Mouse (Mus musculus): ENCODE measurements at regions not wholly inside any gene's neighbourhood (a gene's known extent, or its start where the extent isn't known, plus 50 kb on each side); places are given as distances from the start of the nearest gene placed in this dataset.
A peak's percentile ranks its signal among the peaks of the same experiment; 100 is the strongest.

- ATAC-seq (ENCODE audit: low FRiP score, low read depth) = peak; percentile 38; the same call in 1 of the 2 replicates
- no peak overlapping the region for H3K27ac ChIP-seq (replicated peaks)
- no peak overlapping the region for H3K9ac ChIP-seq (replicated peaks)
- H3K27me3 ChIP-seq = no peaks in the 10 kb centered on the region
- no peaks in the 10 kb centered on the region; the same call in 1 of the 2 replicates for H3K4me1 ChIP-seq
- no peaks in the 10 kb centered on the region for H3K36me3 ChIP-seq
- no peak overlapping the region for H3K4me3 ChIP-seq
- WGBS = 84% methylated on average over 16 of the region's 16 CpGs
- no peaks in the 10 kb centered on the region for H3K9me3 ChIP-seq
- H3K4me2 ChIP-seq (replicated peaks) = no peak overlapping the region
These were observed 207.1 kb upstream of the Pde3a start for GRCm38 (mm10) chr6:141041781-141042625.

GRCm38 (mm10) chr6:141048271-141048670, 200.8 kb upstream of the Pde3a start:
- H3K4me2 ChIP-seq (replicated peaks) = no peak overlapping the region
- no peaks in the 10 kb centered on the region for H3K36me3 ChIP-seq
- H3K4me3 ChIP-seq = no peak overlapping the region
- 93% methylated on average over 2 of the region's 2 CpGs for WGBS
- H3K4me1 ChIP-seq = peaks cover 2% of the 10 kb centered on the region; the same call in 1 of the 2 replicates
- ATAC-seq (ENCODE audit: low FRiP score, low read depth) = no peak
- no peaks in the 10 kb centered on the region for H3K9me3 ChIP-seq
- H3K27ac ChIP-seq (replicated peaks) = no peak overlapping the region
- H3K27me3 ChIP-seq = no peaks in the 10 kb centered on the region
- no peak overlapping the region for H3K9ac ChIP-seq (replicated peaks)

GRCm38 (mm10) chr6:141050038-141050684, 198.9 kb upstream of the Pde3a start:
- Histone ChIP-seq H3K27ac (replicated peaks) (no peak overlapping the region), H3K9ac (replicated peaks) (no peak overlapping the region), H3K27me3 (no peaks in the 10 kb centered on the region), H3K36me3 (no peaks in the 10 kb centered on the region), H3K9me3 (no peaks in the 10 kb centered on the region), H3K4me1 (peaks cover 2% of the 10 kb centered on the region; the same call in 1 of the 2 replicates), H3K4me2 (replicated peaks) (no peak overlapping the region), H3K4me3 (no peak overlapping the region)
- peak; percentile 75 for ATAC-seq (ENCODE audit: low FRiP score, low read depth)
- WGBS = 60% methylated on average over 11 of the region's 11 CpGs

- no peaks in the 10 kb centered on the region for H3K36me3 ChIP-seq
- H3K9ac ChIP-seq (replicated peaks) = no peak overlapping the region
- 93% methylated on average over 7 of the region's 7 CpGs for WGBS
- no peak overlapping the region for H3K4me2 ChIP-seq (replicated peaks)
- ATAC-seq (ENCODE audit: low FRiP score, low read depth) = no peak
- no peaks in the 10 kb centered on the region for H3K27me3 ChIP-seq
- H3K9me3 ChIP-seq = no peaks in the 10 kb centered on the region
- H3K27ac ChIP-seq (replicated peaks) = no peak overlapping the region
- peaks cover 2% of the 10 kb centered on the region; the same call in 1 of the 2 replicates for H3K4me1 ChIP-seq
- H3K4me3 ChIP-seq = no peak overlapping the region
These were observed 195.0 kb upstream of the Pde3a start for GRCm38 (mm10) chr6:141054026-141054425.

- Histone ChIP-seq H3K4me2 (replicated peaks) (no peak overlapping the region), H3K27ac (replicated peaks) (no peak overlapping the region), H3K36me3 (no peaks in the 10 kb centered on the region), H3K4me1 (no peaks in the 10 kb centered on the region), H3K4me3 (no peak overlapping the region), H3K9ac (replicated peaks) (no peak overlapping the region), H3K9me3 (no peaks in the 10 kb centered on the region), H3K27me3 (no peaks in the 10 kb centered on the region)
- ATAC-seq (ENCODE audit: low FRiP score, low read depth) = no peak
- WGBS = 96% methylated on average over 11 of the region's 11 CpGs
These were observed 189.7 kb upstream of the Pde3a start for GRCm38 (mm10) chr6:141059250-141059916.

- no peak overlapping the region for H3K9ac ChIP-seq (replicated peaks)
These were observed 183.3 kb upstream of the Pde3a start for GRCm38 (mm10) chr6:141065724-141066123.

GRCm38 (mm10) chr6:141068861-141069467, 180.1 kb upstream of the Pde3a start:
- H3K4me2 ChIP-seq (replicated peaks) = no peak overlapping the region
- 37% methylated on average over 6 of the region's 6 CpGs for WGBS
- no peaks in the 10 kb centered on the region for H3K9me3 ChIP-seq
- no peaks in the 10 kb centered on the region for H3K36me3 ChIP-seq
- peak; percentile 84 for ATAC-seq (ENCODE audit: low FRiP score, low read depth)
- H3K4me3 ChIP-seq = no peak overlapping the region
- H3K27ac ChIP-seq (replicated peaks) = no peak overlapping the region
- H3K4me1 ChIP-seq = peaks cover 10% of the 10 kb centered on the region; the same call in 1 of the 2 replicates
- H3K27me3 ChIP-seq = no peaks in the 10 kb centered on the region
- no peak overlapping the region for H3K9ac ChIP-seq (replicated peaks)

More at GRCm38 (mm10) chr6:141065724-141066123, 183.3 kb upstream of the Pde3a start:
- H3K4me1 ChIP-seq = peaks cover 10% of the 10 kb centered on the region; the same call in 1 of the 2 replicates
- no peaks in the 10 kb centered on the region for H3K27me3 ChIP-seq
- H3K9me3 ChIP-seq = no peaks in the 10 kb centered on the region
- no peak overlapping the region for H3K4me2 ChIP-seq (replicated peaks)
- H3K36me3 ChIP-seq = no peaks in the 10 kb centered on the region
- no peak overlapping the region for H3K4me3 ChIP-seq
- no peak for ATAC-seq (ENCODE audit: low FRiP score, low read depth)
- WGBS = 79% methylated on average over 4 of the region's 4 CpGs
- H3K27ac ChIP-seq (replicated peaks) = no peak overlapping the region

- 93% methylated on average over 6 of the region's 6 CpGs for WGBS
- H3K36me3 ChIP-seq = no peaks in the 10 kb centered on the region
- no peak overlapping the region for H3K4me2 ChIP-seq (replicated peaks)
- H3K27ac ChIP-seq (replicated peaks) = no peak overlapping the region
- H3K4me3 ChIP-seq = no peak overlapping the region
- no peaks in the 10 kb centered on the region for H3K27me3 ChIP-seq
- peaks cover 10% of the 10 kb centered on the region; the same call in 1 of the 2 replicates for H3K4me1 ChIP-seq
- no peak overlapping the region for H3K9ac ChIP-seq (replicated peaks)
- no peaks in the 10 kb centered on the region for H3K9me3 ChIP-seq
- ATAC-seq (ENCODE audit: low FRiP score, low read depth) = no peak
These were observed 179.2 kb upstream of the Pde3a start for GRCm38 (mm10) chr6:141069896-141070295.

GRCm38 (mm10) chr6:141071507-141071906, 177.6 kb upstream of the Pde3a start:
- Histone ChIP-seq H3K27ac (replicated peaks) (no peak overlapping the region), H3K36me3 (no peaks in the 10 kb centered on the region), H3K4me3 (no peak overlapping the region), H3K9me3 (no peaks in the 10 kb centered on the region), H3K27me3 (no peaks in the 10 kb centered on the region), H3K4me2 (replicated peaks) (no peak overlapping the region), H3K4me1 (peaks cover 10% of the 10 kb centered on the region; the same call in 1 of the 2 replicates), H3K9ac (replicated peaks) (no peak overlapping the region)
- WGBS = 99% methylated on average over 2 of the region's 2 CpGs
- no peak for ATAC-seq (ENCODE audit: low FRiP score, low read depth)

GRCm38 (mm10) chr6:141091076-141091780, 157.8 kb upstream of the Pde3a start:
- no peak for ATAC-seq (ENCODE audit: low FRiP score, low read depth)
- Histone ChIP-seq H3K27ac (replicated peaks) (no peak overlapping the region), H3K4me1 (no peaks in the 10 kb centered on the region), H3K9me3 (no peaks in the 10 kb centered on the region), H3K36me3 (no peaks in the 10 kb centered on the region), H3K27me3 (no peaks in the 10 kb centered on the region), H3K4me2 (replicated peaks) (no peak overlapping the region), H3K4me3 (no peak overlapping the region), H3K9ac (replicated peaks) (no peak overlapping the region)
- 67% methylated on average over 9 of the region's 9 CpGs for WGBS

GRCm38 (mm10) chr6:141091781-141092140, 157.3 kb upstream of the Pde3a start:
- Histone ChIP-seq H3K9ac (replicated peaks) (no peak overlapping the region), H3K27ac (replicated peaks) (no peak overlapping the region), H3K36me3 (no peaks in the 10 kb centered on the region), H3K4me3 (no peak overlapping the region), H3K4me2 (replicated peaks) (no peak overlapping the region), H3K4me1 (no peaks in the 10 kb centered on the region), H3K27me3 (no peaks in the 10 kb centered on the region), H3K9me3 (no peaks in the 10 kb centered on the region)
- 93% methylated on average over 6 of the region's 6 CpGs for WGBS
- no peak for ATAC-seq (ENCODE audit: low FRiP score, low read depth)

All from midbrain, embryonic 12.5 days (tissue).